24 mouse cellular contexts compared by ENCODE assay signal in genomic region chr16:46331336-46331735, GRCm38 (mm10).
DNase-seq lines count a peak whose midpoint lies in the region; ATAC-seq and TF ChIP-seq lines count a peak whose summit lies in the region.
"Had no signal": no experiment of that assay in that cellular context is flagged by ENCODE, and none has a peak within 500 bp of the region (broad histone marks: within the 10 kb centered on the region; RNA-seq: fewer than 3 reads in every experiment).

No protein-coding gene starts in this region.

- no peak overlapping the region for H3K4me2 ChIP-seq in forebrain, embryonic 14.5 days (ENCODE audit: low read length)
- no peak overlapping the region for H3K4me2 ChIP-seq in forebrain, embryonic 12.5 days
- H3K4me2 ChIP-seq in hindbrain, postnatal 0 days (ENCODE audit: low read depth, low read length): no peak overlapping the region
- no peak overlapping the region for H3K4me2 ChIP-seq in hindbrain, embryonic 14.5 days (replicated peaks)
- no peak overlapping the region for H3K4me2 ChIP-seq in neural tube, embryonic 14.5 days (ENCODE audit: low read depth, low read length)
- no peak overlapping the region for H3K4me2 ChIP-seq in neural tube, embryonic 15.5 days
- H3K4me2 ChIP-seq: embryonic facial prominence, embryonic 12.5 days; heart, embryonic 11.5 days; hindbrain, embryonic 12.5 days had no signal

- no peak for ATAC-seq in forebrain, embryonic 14.5 days
- no peak for ATAC-seq in forebrain, embryonic 12.5 days (ENCODE audit: low FRiP score)
- ATAC-seq in hindbrain, postnatal 0 days: no peak
- ATAC-seq in hindbrain, embryonic 14.5 days (ENCODE audit: low FRiP score): no peak
- 0 out of 2 replicates have a peak, but pooled peaks have one; percentile 28 for ATAC-seq in neural tube, embryonic 14.5 days (ENCODE audit: low read depth)
- ATAC-seq in neural tube, embryonic 15.5 days (ENCODE audit: low FRiP score): no peak
- ATAC-seq: CD4-positive, CD25-positive, alpha-beta regulatory T cell, adult 4 months; hindbrain, embryonic 16.5 days; inflammation-experienced regulatory T-cells, adult 6 months; intestine, embryonic 16.5 days had no signal

- no peak overlapping the region for H3K27ac ChIP-seq in forebrain, embryonic 14.5 days (ENCODE audit: low read depth, low read length)
- H3K27ac ChIP-seq in forebrain, embryonic 12.5 days: no peak overlapping the region
- no peak overlapping the region for H3K27ac ChIP-seq in hindbrain, postnatal 0 days
- no peak overlapping the region for H3K27ac ChIP-seq in hindbrain, embryonic 14.5 days
- no peak overlapping the region for H3K27ac ChIP-seq in neural tube, embryonic 14.5 days (ENCODE audit: low read depth, low read length)
- H3K27ac ChIP-seq in neural tube, embryonic 15.5 days (replicated peaks): no peak overlapping the region
- H3K27ac ChIP-seq: embryonic facial prominence, embryonic 12.5 days; gastrocnemius, adult 2 months; hindbrain, embryonic 12.5 days had no signal

- peak; percentile 57 for DNase-seq in forebrain, embryonic 14.5 days (ENCODE audit: low spot score)
- peak; percentile 19 for DNase-seq in hindbrain, postnatal 0 days (ENCODE audit: low spot score)
- DNase-seq in hindbrain, embryonic 14.5 days (ENCODE audit: low spot score): no peak
- no peak for DNase-seq in urinary bladder, postnatal 4 days (ENCODE audit: low spot score in 2 of 2)
- DNase-seq: adrenal gland, adult 2 months; adrenal gland, postnatal 14 days; cerebellum, adult 18-20 months; cerebellum, adult 9-10 months; cerebellum, postnatal 14 days; gastrocnemius, adult 2 months; gastrocnemius, postnatal 14 days; heart, adult 11 months; kidney, adult 18-20 months had no signal

- no peak overlapping the region for H3K4me3 ChIP-seq in forebrain, embryonic 14.5 days (ENCODE audit: low read depth, low read length)
- H3K4me3 ChIP-seq in forebrain, embryonic 12.5 days (replicated peaks): no peak overlapping the region
- H3K4me3 ChIP-seq in hindbrain, postnatal 0 days (ENCODE audit: low read length): no peak overlapping the region
- H3K4me3 ChIP-seq in hindbrain, embryonic 14.5 days (replicated peaks; ENCODE audit: low read length): no peak overlapping the region
- no peak overlapping the region for H3K4me3 ChIP-seq in neural tube, embryonic 14.5 days (ENCODE audit: low read depth, low read length)
- H3K4me3 ChIP-seq in neural tube, embryonic 15.5 days (replicated peaks): no peak overlapping the region
- H3K4me3 ChIP-seq: embryonic facial prominence, embryonic 12.5 days; erythroblast, embryonic 14.5 days; gastrocnemius, adult 2 months; hindbrain, embryonic 12.5 days had no signal

- H3K4me1 ChIP-seq in forebrain, embryonic 14.5 days (ENCODE audit: control insufficient read depth, insufficient read depth, low read length): 0 out of 2 replicates have a peak, but pooled peaks cover 2% of the 10 kb centered on the region
- H3K4me1 ChIP-seq in forebrain, embryonic 12.5 days: no peaks in the 10 kb centered on the region
- H3K4me1 ChIP-seq in hindbrain, postnatal 0 days (ENCODE audit: insufficient read depth, low read length): no peaks in the 10 kb centered on the region
- no peaks in the 10 kb centered on the region for H3K4me1 ChIP-seq in hindbrain, embryonic 14.5 days (replicated peaks; ENCODE audit: control insufficient read depth, insufficient read depth, low read length)
- no peaks in the 10 kb centered on the region for H3K4me1 ChIP-seq in neural tube, embryonic 14.5 days (ENCODE audit: control insufficient read depth, insufficient read depth, low read length)
- no peaks in the 10 kb centered on the region for H3K4me1 ChIP-seq in neural tube, embryonic 15.5 days
- H3K4me1 ChIP-seq: embryonic facial prominence, embryonic 12.5 days; hindbrain, embryonic 12.5 days had no signal

- H3K36me3 ChIP-seq in forebrain, embryonic 14.5 days (ENCODE audit: control insufficient read depth, insufficient read depth, low read length): no peaks in the 10 kb centered on the region
- no peaks in the 10 kb centered on the region for H3K36me3 ChIP-seq in forebrain, embryonic 12.5 days (replicated peaks)
- no peaks in the 10 kb centered on the region for H3K36me3 ChIP-seq in hindbrain, postnatal 0 days (ENCODE audit: insufficient read depth, low read length)
- H3K36me3 ChIP-seq in hindbrain, embryonic 14.5 days (replicated peaks; ENCODE audit: control insufficient read depth, insufficient read depth): no peaks in the 10 kb centered on the region
- no peaks in the 10 kb centered on the region for H3K36me3 ChIP-seq in neural tube, embryonic 14.5 days (ENCODE audit: control insufficient read depth, insufficient read depth, low read length)
- H3K36me3 ChIP-seq in neural tube, embryonic 15.5 days: no peaks in the 10 kb centered on the region
- H3K36me3 ChIP-seq: embryonic facial prominence, embryonic 12.5 days; hindbrain, embryonic 12.5 days had no signal

- H3K27me3 ChIP-seq in forebrain, embryonic 14.5 days (replicated peaks; ENCODE audit: control insufficient read depth, insufficient read depth, low read length): no peaks in the 10 kb centered on the region
- no peaks in the 10 kb centered on the region for H3K27me3 ChIP-seq in forebrain, embryonic 12.5 days
- no peaks in the 10 kb centered on the region for H3K27me3 ChIP-seq in hindbrain, postnatal 0 days (ENCODE audit: insufficient read depth, low read length)
- no peaks in the 10 kb centered on the region for H3K27me3 ChIP-seq in hindbrain, embryonic 14.5 days (ENCODE audit: control insufficient read depth, insufficient read depth, low read length)
- no peaks in the 10 kb centered on the region for H3K27me3 ChIP-seq in neural tube, embryonic 14.5 days (ENCODE audit: control insufficient read depth, insufficient read depth, low read length)
- H3K27me3 ChIP-seq in neural tube, embryonic 15.5 days (replicated peaks): no peaks in the 10 kb centered on the region
- H3K27me3 ChIP-seq: embryonic facial prominence, embryonic 12.5 days; hindbrain, embryonic 12.5 days had no signal

- H3K9me3 ChIP-seq in forebrain, embryonic 14.5 days (replicated peaks; ENCODE audit: control insufficient read depth, low read length): no peaks in the 10 kb centered on the region
- no peaks in the 10 kb centered on the region for H3K9me3 ChIP-seq in forebrain, embryonic 12.5 days
- H3K9me3 ChIP-seq in hindbrain, postnatal 0 days (ENCODE audit: low read length): no peaks in the 10 kb centered on the region
- H3K9me3 ChIP-seq in hindbrain, embryonic 14.5 days (ENCODE audit: control insufficient read depth, low read length): no peaks in the 10 kb centered on the region
- no peaks in the 10 kb centered on the region for H3K9me3 ChIP-seq in neural tube, embryonic 14.5 days (ENCODE audit: control insufficient read depth, low read length)
- no peaks in the 10 kb centered on the region; the same call in 1 of the 2 replicates for H3K9me3 ChIP-seq in neural tube, embryonic 15.5 days (replicated peaks)
- H3K9me3 ChIP-seq: embryonic facial prominence, embryonic 12.5 days; hindbrain, embryonic 12.5 days had no signal

- no peak for TF ChIP-seq CTCF in hindbrain, postnatal 0 days (IDR thresholded peaks at IDR 0.05; ENCODE audit: low read depth)

- WGBS in forebrain, embryonic 14.5 days: 24% methylated on average over 6 of the region's 6 CpGs
- 47% methylated on average over 6 of the region's 6 CpGs for WGBS in forebrain, embryonic 12.5 days
- WGBS in hindbrain, postnatal 0 days: 77% methylated on average over 6 of the region's 6 CpGs
- WGBS in hindbrain, embryonic 14.5 days: 76% methylated on average over 6 of the region's 6 CpGs
- 61% methylated on average over 6 of the region's 6 CpGs for WGBS in neural tube, embryonic 14.5 days
- WGBS in neural tube, embryonic 15.5 days: 57% methylated on average over 6 of the region's 6 CpGs

- no peak overlapping the region for H3K9ac ChIP-seq in forebrain, embryonic 14.5 days (ENCODE audit: low read length)
- H3K9ac ChIP-seq in forebrain, embryonic 12.5 days: no peak overlapping the region
- H3K9ac ChIP-seq in hindbrain, postnatal 0 days (replicated peaks; ENCODE audit: low read length): no peak overlapping the region
- no peak overlapping the region for H3K9ac ChIP-seq in hindbrain, embryonic 14.5 days
- no peak overlapping the region for H3K9ac ChIP-seq in neural tube, embryonic 14.5 days (replicated peaks; ENCODE audit: low read depth, low read length)
- no peak overlapping the region for H3K9ac ChIP-seq in neural tube, embryonic 15.5 days (replicated peaks)
- H3K9ac ChIP-seq: embryonic facial prominence, embryonic 12.5 days; hindbrain, embryonic 12.5 days had no signal

Comparison
In these comparisons a context has a peak if more than half of its experiments do, and no peak if none do; other contexts are left out.
1. DNase-seq: peak in forebrain, embryonic 14.5 days (single experiment) and hindbrain, postnatal 0 days (single experiment); none in hindbrain, embryonic 14.5 days (single experiment) and urinary bladder, postnatal 4 days (0 of 2).